Mouse (Mus musculus) gastrocnemius, postnatal 4 days (tissue): ENCODE results near the gene Ropn1l. TPM values are rescaled to one million over a fixed set of nuclear protein-coding genes. Genes with fewer than 3 reads are reported as not detected.

Experiments used
- DNase-seq, 2 experiments: peaks; one replicate each; pipeline ENCODE4 v3.0.0; 2021 to 2022; ENCODE audit warnings: low spot score in 2 of 2, mixed read lengths in 2 of 2
- total RNA-seq, 2 experiments: library from RNA; stranded (reverse); gene quantifications; 2 replicates each; pipeline ENCODE4 v1.2.3; 2021

Gene Ropn1l
- total RNA-seq, 2 experiments from 2014 or later: 0.39 to 0.57 TPM

- DNase-seq: no peak
These were observed 6.4 kb downstream of the Ropn1l start for GRCm38 (mm10) chr15:31447121-31447520.

- DNase-seq: no peak
These were observed 10.8 kb downstream of the Ropn1l start for GRCm38 (mm10) chr15:31442698-31443097.

GRCm38 (mm10) chr15:31441996-31442395 is 11.5 kb downstream of the Ropn1l start:
- no peak for DNase-seq

- no peak for DNase-seq
These were observed 16.7 kb downstream of the Ropn1l start for GRCm38 (mm10) chr15:31436811-31437210.

GRCm38 (mm10) chr15:31436083-31436482 is 17.5 kb downstream of the Ropn1l start:
- DNase-seq: no peak

GRCm38 (mm10) chr15:31433768-31434167 is 19.8 kb downstream of the Ropn1l start:
- no peak for DNase-seq

- no peak for DNase-seq
These were observed 21.7 kb downstream of the Ropn1l start for GRCm38 (mm10) chr15:31431847-31432246.

- DNase-seq: no peak
These were observed 23.5 kb downstream of the Ropn1l start for GRCm38 (mm10) chr15:31430014-31430413.

- DNase-seq: no peak
These were observed 24.1 kb downstream of the Ropn1l start for GRCm38 (mm10) chr15:31429429-31429828.

- DNase-seq: no peak
These were observed 25.0 kb downstream of the Ropn1l start for GRCm38 (mm10) chr15:31428571-31428970.

GRCm38 (mm10) chr15:31427390-31427789 is 26.1 kb downstream of the Ropn1l start:
- no peak for DNase-seq

GRCm38 (mm10) chr15:31426066-31426706 is 27.4 kb downstream of the Ropn1l start:
- DNase-seq: no peak

GRCm38 (mm10) chr15:31422649-31423369 is 30.7 kb downstream of the Ropn1l start:
- no peak for DNase-seq

- DNase-seq: no peak
These were observed 34.5 kb downstream of the Ropn1l start for GRCm38 (mm10) chr15:31419037-31419436.

GRCm38 (mm10) chr15:31418686-31419024 is 34.9 kb downstream of the Ropn1l start:
- no peak for DNase-seq

- no peak for DNase-seq
These were observed 35.5 kb downstream of the Ropn1l start for GRCm38 (mm10) chr15:31417796-31418685.

GRCm38 (mm10) chr15:31417409-31417795 is 36.1 kb downstream of the Ropn1l start:
- DNase-seq: no peak

- no peak for DNase-seq
These were observed 38.4 kb downstream of the Ropn1l start for GRCm38 (mm10) chr15:31415181-31415580.

- DNase-seq: no peak
These were observed 39.2 kb downstream of the Ropn1l start for GRCm38 (mm10) chr15:31414179-31414898.

GRCm38 (mm10) chr15:31413662-31414061 is 39.9 kb downstream of the Ropn1l start:
- no peak for DNase-seq

- no peak for DNase-seq
These were observed 40.6 kb downstream of the Ropn1l start for GRCm38 (mm10) chr15:31412933-31413332.
